Mouse (Mus musculus): ENCODE data around the gene Bicral. TPM values are rescaled to one million over a fixed set of nuclear protein-coding genes. Genes with fewer than 3 reads are reported as not detected.

Bicral gene
- polyA plus RNA-seq, 1 experiment from 2014 or later: 2.6 TPM

- ATAC-seq (ENCODE audit: insufficient read depth): 0 out of 2 replicates have a peak, but pooled peaks have one; percentile 14
- Histone ChIP-seq H3K4me1 (replicated peaks) (peaks cover 81% of the 10 kb centered on the region), H3K9ac (peak overlapping the region; percentile 43), H3K27me3 (no peaks in the 10 kb centered on the region), H3K27ac (replicated peaks) (peak overlapping the region; percentile 56), H3K4me2 (peak overlapping the region; percentile 61), H3K36me3 (replicated peaks) (no peaks in the 10 kb centered on the region), H3K4me3 (replicated peaks) (peak overlapping the region; percentile 28), H3K9me3 (replicated peaks) (no peaks in the 10 kb centered on the region)
- 16% methylated on average over 17 of the region's 17 CpGs for WGBS (ENCODE audit: insufficient replicate concordance)
Observed at GRCm38 (mm10) chr17:46885910-46886643, 27.8 kb upstream of the Bicral start.

- H3K4me1 ChIP-seq (replicated peaks): peaks cover 79% of the 10 kb centered on the region
- H3K4me2 ChIP-seq: peak overlapping the region; percentile 61
- H3K27ac ChIP-seq (replicated peaks): peak overlapping the region; percentile 56
- H3K9me3 ChIP-seq (replicated peaks): no peaks in the 10 kb centered on the region
- H3K4me3 ChIP-seq (replicated peaks): peak overlapping the region; percentile 28
- H3K27me3 ChIP-seq: no peaks in the 10 kb centered on the region
- H3K36me3 ChIP-seq (replicated peaks): no peaks in the 10 kb centered on the region
- peak overlapping the region; percentile 43; the same call in 1 of the 2 replicates for H3K9ac ChIP-seq
- peak; percentile 20; the same call in 1 of the 2 replicates for ATAC-seq (ENCODE audit: insufficient read depth)
- 32% methylated on average over 11 of the region's 11 CpGs for WGBS (ENCODE audit: insufficient replicate concordance)
Observed at GRCm38 (mm10) chr17:46885218-46885909, 27.1 kb upstream of the Bicral start.

GRCm38 (mm10) chr17:46884766-46885165 lies 26.5 kb upstream of the Bicral start:
- Histone ChIP-seq H3K4me3 (replicated peaks) (no peak overlapping the region), H3K4me2 (peak overlapping the region; percentile 61; the same call in 1 of the 2 replicates), H3K4me1 (replicated peaks) (peaks cover 80% of the 10 kb centered on the region), H3K27ac (replicated peaks) (no peak overlapping the region), H3K9ac (no peak overlapping the region), H3K9me3 (replicated peaks) (no peaks in the 10 kb centered on the region), H3K27me3 (no peaks in the 10 kb centered on the region), H3K36me3 (replicated peaks) (no peaks in the 10 kb centered on the region)
- no peak for ATAC-seq (ENCODE audit: insufficient read depth)
- WGBS (ENCODE audit: insufficient replicate concordance): 61% methylated on average over 6 of the region's 6 CpGs

GRCm38 (mm10) chr17:46883107-46883506 lies 24.8 kb upstream of the Bicral start:
- WGBS (ENCODE audit: insufficient replicate concordance): 78% methylated on average over 9 of the region's 9 CpGs
- Histone ChIP-seq H3K36me3 (replicated peaks) (no peaks in the 10 kb centered on the region), H3K4me3 (replicated peaks) (no peak overlapping the region), H3K9me3 (replicated peaks) (no peaks in the 10 kb centered on the region), H3K9ac (no peak overlapping the region), H3K27ac (replicated peaks) (no peak overlapping the region), H3K27me3 (no peaks in the 10 kb centered on the region), H3K4me1 (replicated peaks) (peaks cover 67% of the 10 kb centered on the region), H3K4me2 (no peak overlapping the region)
- ATAC-seq (ENCODE audit: insufficient read depth): no peak

DNA sequence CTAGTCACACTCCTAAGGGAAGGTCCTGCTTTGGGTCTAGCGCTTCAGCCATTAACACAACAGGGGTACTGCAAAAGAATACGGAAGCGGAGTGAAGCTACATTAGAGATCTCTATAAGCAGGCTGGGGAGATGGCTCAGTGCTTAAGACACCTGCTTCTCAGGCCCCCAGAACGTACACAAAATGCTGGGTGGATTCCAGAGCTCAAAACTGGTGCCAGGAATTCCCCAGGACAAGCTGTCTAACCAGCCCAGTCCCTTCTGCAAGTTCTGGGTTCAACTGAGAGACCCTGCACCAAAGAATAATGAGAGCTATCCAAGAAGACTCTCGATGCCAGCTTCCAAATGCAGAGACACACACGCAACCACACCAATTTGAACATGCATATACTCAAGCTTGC lies 23.4 kb upstream of the Bicral start:
- Histone ChIP-seq H3K9ac (no peak overlapping the region), H3K27ac (replicated peaks) (no peak overlapping the region), H3K4me1 (replicated peaks) (peaks cover 67% of the 10 kb centered on the region), H3K27me3 (no peaks in the 10 kb centered on the region), H3K4me3 (replicated peaks) (no peak overlapping the region), H3K4me2 (no peak overlapping the region), H3K9me3 (replicated peaks) (no peaks in the 10 kb centered on the region), H3K36me3 (replicated peaks) (no peaks in the 10 kb centered on the region)
- ATAC-seq (ENCODE audit: insufficient read depth): no peak
- 85% methylated on average over 6 of the region's 6 CpGs for WGBS (ENCODE audit: insufficient replicate concordance)

DNA sequence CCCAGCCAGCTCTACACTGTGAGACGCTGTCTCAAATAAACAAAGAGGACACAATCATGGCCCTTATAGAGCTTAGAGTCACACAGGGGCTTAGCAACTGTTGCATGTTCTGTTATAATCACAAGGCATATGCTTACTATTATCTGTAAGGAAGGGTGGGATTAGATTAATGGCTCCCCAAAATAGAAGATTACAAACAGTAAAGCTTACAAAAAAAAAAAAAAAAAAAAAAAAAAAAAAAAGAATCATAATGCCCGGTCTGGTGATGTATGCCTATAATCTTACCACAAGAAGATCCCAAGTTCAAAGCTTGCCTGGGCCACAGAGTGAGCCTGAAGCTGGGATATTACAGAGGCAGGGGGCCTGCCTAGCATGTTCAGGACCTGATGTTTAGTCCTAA lies 22.0 kb upstream of the Bicral start:
- Histone ChIP-seq H3K9ac (no peak overlapping the region), H3K4me2 (no peak overlapping the region), H3K27ac (replicated peaks) (0 out of 2 replicates have a peak overlapping the region, but pooled peaks have one; percentile 33), H3K27me3 (no peaks in the 10 kb centered on the region), H3K9me3 (replicated peaks) (no peaks in the 10 kb centered on the region), H3K4me3 (replicated peaks) (no peak overlapping the region), H3K36me3 (replicated peaks) (no peaks in the 10 kb centered on the region), H3K4me1 (replicated peaks) (peaks cover 56% of the 10 kb centered on the region)
- no peak for ATAC-seq (ENCODE audit: insufficient read depth)
- 40% methylated on average over 2 of the region's 2 CpGs for WGBS (ENCODE audit: insufficient replicate concordance)

- H3K9me3 ChIP-seq (replicated peaks): no peaks in the 10 kb centered on the region
- peaks cover 51% of the 10 kb centered on the region for H3K4me1 ChIP-seq (replicated peaks)
- H3K4me2 ChIP-seq: no peak overlapping the region
- ATAC-seq (ENCODE audit: insufficient read depth): no peak
- WGBS (ENCODE audit: insufficient replicate concordance): 46% methylated on average over 14 of the region's 14 CpGs
- H3K36me3 ChIP-seq (replicated peaks): no peaks in the 10 kb centered on the region
- 0 out of 2 replicates have a peak overlapping the region, but pooled peaks have one; percentile 33 for H3K27ac ChIP-seq (replicated peaks)
- no peak overlapping the region for H3K4me3 ChIP-seq (replicated peaks)
- no peak overlapping the region for H3K9ac ChIP-seq
- H3K27me3 ChIP-seq: no peaks in the 10 kb centered on the region
Observed at GRCm38 (mm10) chr17:46879841-46880311, 21.6 kb upstream of the Bicral start.

GRCm38 (mm10) chr17:46877061-46877460 lies 18.8 kb upstream of the Bicral start:
- H3K4me2 ChIP-seq: no peak overlapping the region
- H3K27me3 ChIP-seq: no peaks in the 10 kb centered on the region
- ATAC-seq (ENCODE audit: insufficient read depth): no peak
- H3K9ac ChIP-seq: no peak overlapping the region
- H3K36me3 ChIP-seq (replicated peaks): no peaks in the 10 kb centered on the region
- no peaks in the 10 kb centered on the region for H3K9me3 ChIP-seq (replicated peaks)
- no peak overlapping the region for H3K4me3 ChIP-seq (replicated peaks)
- peaks cover 38% of the 10 kb centered on the region for H3K4me1 ChIP-seq (replicated peaks)
- no peak overlapping the region for H3K27ac ChIP-seq (replicated peaks)
- 73% methylated on average over 5 of the region's 5 CpGs for WGBS (ENCODE audit: insufficient replicate concordance)

DNA sequence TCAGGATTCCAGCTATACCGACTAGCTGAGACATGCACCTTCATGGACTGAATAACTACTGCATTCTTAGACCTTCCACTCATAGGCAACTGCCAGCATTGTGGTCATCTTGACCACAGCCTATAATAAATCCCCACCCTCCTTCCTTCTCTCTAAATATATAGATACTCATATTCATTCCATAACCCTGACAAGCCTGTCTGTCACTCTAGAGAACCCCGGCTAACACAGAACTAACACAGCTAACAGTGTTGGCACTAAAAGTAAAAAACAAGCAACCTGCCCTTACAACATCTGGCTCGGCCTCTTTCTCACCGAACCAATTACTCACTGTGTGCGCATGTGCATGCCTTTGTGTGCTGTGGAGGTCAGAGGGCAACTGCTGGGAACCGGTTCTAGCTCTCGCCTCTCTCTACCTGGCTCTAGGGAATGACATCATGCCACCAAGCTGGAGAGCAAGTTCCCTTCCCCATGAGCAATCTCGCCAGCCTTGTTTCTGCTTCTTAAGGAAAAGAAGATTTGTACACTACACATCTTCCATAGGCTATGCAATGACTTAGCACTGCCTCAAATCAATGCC lies 18.2 kb upstream of the Bicral start:
- ATAC-seq (ENCODE audit: insufficient read depth): peak; percentile 52; the same call in 1 of the 2 replicates
- Histone ChIP-seq H3K4me1 (replicated peaks) (peaks cover 32% of the 10 kb centered on the region), H3K27ac (replicated peaks) (peak overlapping the region; percentile 29; the same call in 1 of the 2 replicates), H3K36me3 (replicated peaks) (no peaks in the 10 kb centered on the region), H3K27me3 (no peaks in the 10 kb centered on the region), H3K9me3 (replicated peaks) (no peaks in the 10 kb centered on the region), H3K4me2 (no peak overlapping the region), H3K4me3 (replicated peaks) (no peak overlapping the region), H3K9ac (no peak overlapping the region)
- 66% methylated on average over 8 of the region's 8 CpGs for WGBS (ENCODE audit: insufficient replicate concordance)

DNA sequence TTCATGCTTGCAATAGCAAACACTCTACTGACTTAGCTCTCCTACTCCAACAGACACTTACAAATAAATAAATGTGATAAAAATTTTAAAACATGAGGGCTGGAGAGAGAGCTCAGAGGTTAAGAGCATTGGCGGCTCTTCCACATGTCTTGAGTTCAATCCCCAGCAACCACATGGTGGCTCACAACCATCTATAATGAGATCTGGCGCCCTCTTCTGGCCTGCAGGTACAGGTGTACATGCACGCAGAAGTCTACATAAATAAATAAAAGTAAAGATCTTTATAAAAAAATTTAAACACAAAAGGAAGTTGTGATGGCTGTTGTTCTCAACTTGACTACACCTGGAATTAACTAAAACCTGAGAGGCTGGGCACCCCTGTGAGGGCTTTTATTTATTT lies 17.3 kb upstream of the Bicral start:
- peaks cover 37% of the 10 kb centered on the region for H3K4me1 ChIP-seq (replicated peaks)
- H3K36me3 ChIP-seq (replicated peaks): no peaks in the 10 kb centered on the region
- no peak overlapping the region for H3K27ac ChIP-seq (replicated peaks)
- no peak overlapping the region for H3K4me2 ChIP-seq
- no peak for ATAC-seq (ENCODE audit: insufficient read depth)
- H3K4me3 ChIP-seq (replicated peaks): no peak overlapping the region
- H3K9ac ChIP-seq: no peak overlapping the region
- WGBS (ENCODE audit: insufficient replicate concordance): 55% methylated on average over 3 of the region's 3 CpGs
- no peaks in the 10 kb centered on the region for H3K9me3 ChIP-seq (replicated peaks)
- no peaks in the 10 kb centered on the region for H3K27me3 ChIP-seq

GRCm38 (mm10) chr17:46874133-46874532 lies 15.9 kb upstream of the Bicral start:
- no peak overlapping the region for H3K9ac ChIP-seq
- ATAC-seq (ENCODE audit: insufficient read depth): no peak

More at GRCm38 (mm10) chr17:46874133-46874532, 15.9 kb upstream of the Bicral start:
- H3K4me1 ChIP-seq (replicated peaks): peaks cover 28% of the 10 kb centered on the region
- no peaks in the 10 kb centered on the region for H3K9me3 ChIP-seq (replicated peaks)
- peak overlapping the region; percentile 69; the same call in 1 of the 2 replicates for H3K27ac ChIP-seq (replicated peaks)
- no peaks in the 10 kb centered on the region for H3K27me3 ChIP-seq
- 46% methylated on average over 10 of the region's 10 CpGs for WGBS (ENCODE audit: insufficient replicate concordance)
- H3K36me3 ChIP-seq (replicated peaks): no peaks in the 10 kb centered on the region
- no peak overlapping the region for H3K4me3 ChIP-seq (replicated peaks)
- no peak overlapping the region for H3K4me2 ChIP-seq

Measured in liver, embryonic 15.5 days (tissue).